Mouse (Mus musculus): Measurements from ENCODE around the gene Bsn. TPM values are rescaled to one million over a fixed set of nuclear protein-coding genes. Genes with fewer than 3 reads are reported as not detected.

Gene Bsn
- total and polyA plus RNA-seq, 2 experiments: under 0.01 TPM

DNA sequence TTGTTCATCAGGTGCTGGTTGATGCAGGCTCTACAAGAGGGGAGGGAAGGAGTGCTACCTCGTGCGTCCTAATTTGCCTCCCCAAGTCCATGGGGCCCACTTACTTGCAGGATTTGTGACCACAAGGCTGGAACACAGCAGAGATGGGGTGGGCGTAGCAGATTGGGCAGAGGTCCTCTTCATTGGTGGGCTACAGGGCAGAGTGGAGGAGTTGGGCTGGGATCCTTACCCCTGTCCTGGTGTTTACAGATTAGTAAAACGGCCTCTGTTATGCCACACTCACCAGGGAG, 138.3 kb downstream of the Bsn start:
- TF ChIP-seq POLR2A (IDR thresholded peaks at IDR 0.05; ENCODE audit: extremely low read depth, insufficient read depth, low read length) (no peak), CTCF (IDR thresholded peaks at IDR 0.05; ENCODE audit: low read depth, low read length) (no peak)
- H3K27ac ChIP-seq (replicated peaks; ENCODE audit: insufficient read depth, low read depth, low read length): no peak overlapping the region
- no peak overlapping the region for H3K9ac ChIP-seq (ENCODE audit: low read depth, low read length)
- DNase-seq (ENCODE audit: extremely low read depth, low read depth, low spot score): no peak
- H3K4me1 ChIP-seq (ENCODE audit: control insufficient read depth, insufficient read depth, low read length): peaks cover 33% of the 10 kb centered on the region
- 72% methylated on average over 4 of the region's 4 CpGs for WGBS
- no peaks in the 10 kb centered on the region for H3K27me3 ChIP-seq (ENCODE audit: control insufficient read depth, insufficient read depth, low read length)
- H3K36me3 ChIP-seq (ENCODE audit: control insufficient read depth, insufficient read depth, low read length): peaks cover 3% of the 10 kb centered on the region; the same call in 1 of the 2 replicates
- H3K79me2 ChIP-seq (ENCODE audit: control insufficient read depth, insufficient read depth, low read length): peaks cover 4% of the 10 kb centered on the region; the same call in 1 of the 2 replicates
- H3K4me3 ChIP-seq (ENCODE audit: insufficient read depth, low read depth, low read length): no peak overlapping the region

DNA sequence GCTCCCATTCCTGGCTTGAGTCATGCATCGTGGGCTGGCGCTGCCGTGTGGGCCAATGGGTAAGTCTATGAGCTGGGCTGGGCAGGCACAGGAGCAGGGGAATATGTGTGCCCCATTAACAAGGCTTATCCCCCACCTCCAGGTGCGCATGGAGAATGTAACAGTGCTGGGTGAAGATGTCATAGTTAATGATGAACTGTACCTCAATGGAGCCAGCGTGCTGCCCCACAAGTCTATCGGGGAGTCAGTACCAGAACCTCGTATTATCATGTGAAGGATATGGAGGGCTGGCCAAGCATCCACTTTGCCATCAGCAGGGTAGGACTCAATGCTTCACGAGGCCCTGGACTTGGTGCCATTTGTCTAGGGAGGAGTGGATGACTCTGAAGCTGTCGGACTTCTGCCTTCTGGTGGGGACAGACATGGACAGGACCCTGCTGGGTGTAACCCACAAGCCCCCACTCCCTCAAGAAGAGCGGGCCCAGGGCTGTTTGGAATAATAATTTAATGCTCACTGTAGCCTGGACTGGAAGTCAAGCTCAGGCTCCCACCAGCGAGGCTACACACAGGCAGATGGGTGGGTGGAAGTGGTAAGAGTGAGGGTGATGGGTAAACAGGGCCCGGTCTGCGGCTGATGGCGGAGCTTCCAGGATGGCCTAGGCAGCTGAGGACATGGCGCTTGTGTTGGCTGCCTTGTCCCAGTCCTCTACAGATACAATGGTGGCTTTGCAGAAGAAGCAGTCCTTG, 138.8 kb downstream of the Bsn start:
- Histone ChIP-seq H3K4me1 (ENCODE audit: control insufficient read depth, insufficient read depth, low read length) (peaks cover 28% of the 10 kb centered on the region), H3K36me3 (ENCODE audit: control insufficient read depth, insufficient read depth, low read length) (peaks cover 3% of the 10 kb centered on the region; the same call in 1 of the 2 replicates), H3K79me2 (ENCODE audit: control insufficient read depth, insufficient read depth, low read length) (peaks cover 4% of the 10 kb centered on the region; the same call in 1 of the 2 replicates), H3K27me3 (ENCODE audit: control insufficient read depth, insufficient read depth, low read length) (no peaks in the 10 kb centered on the region), H3K27ac (replicated peaks; ENCODE audit: insufficient read depth, low read depth, low read length) (no peak overlapping the region), H3K9ac (ENCODE audit: low read depth, low read length) (no peak overlapping the region), H3K4me3 (ENCODE audit: insufficient read depth, low read depth, low read length) (no peak overlapping the region)
- TF ChIP-seq POLR2A (IDR thresholded peaks at IDR 0.05; ENCODE audit: extremely low read depth, insufficient read depth, low read length) (no peak), CTCF (IDR thresholded peaks at IDR 0.05; ENCODE audit: low read depth, low read length) (no peak)
- 88% methylated on average over 15 of the region's 15 CpGs for WGBS
- DNase-seq (ENCODE audit: extremely low read depth, low read depth, low spot score): no peak

- TF ChIP-seq CTCF (IDR thresholded peaks at IDR 0.05; ENCODE audit: low read depth, low read length): no peak
- TF ChIP-seq POLR2A (IDR thresholded peaks at IDR 0.05; ENCODE audit: extremely low read depth, insufficient read depth, low read length): no peak
- peak overlapping the region; percentile 88 for H3K9ac ChIP-seq (ENCODE audit: low read depth, low read length)
- H3K4me3 ChIP-seq (ENCODE audit: insufficient read depth, low read depth, low read length): peak overlapping the region; percentile 83
- H3K79me2 ChIP-seq (ENCODE audit: control insufficient read depth, insufficient read depth, low read length): peaks cover 4% of the 10 kb centered on the region; the same call in 1 of the 2 replicates
- WGBS: 34% methylated on average over 15 of the region's 15 CpGs
- no peaks in the 10 kb centered on the region for H3K27me3 ChIP-seq (ENCODE audit: control insufficient read depth, insufficient read depth, low read length)
- peak overlapping the region; percentile 65 for H3K27ac ChIP-seq (replicated peaks; ENCODE audit: insufficient read depth, low read depth, low read length)
- peak; percentile 39 for DNase-seq (ENCODE audit: extremely low read depth, low read depth, low spot score)
- H3K36me3 ChIP-seq (ENCODE audit: control insufficient read depth, insufficient read depth, low read length): peaks cover 4% of the 10 kb centered on the region; the same call in 1 of the 2 replicates
- H3K4me1 ChIP-seq (ENCODE audit: control insufficient read depth, insufficient read depth, low read length): peaks cover 24% of the 10 kb centered on the region
These were observed 140.5 kb downstream of the Bsn start for GRCm38 (mm10) chr9:108049561-108050251.

DNA sequence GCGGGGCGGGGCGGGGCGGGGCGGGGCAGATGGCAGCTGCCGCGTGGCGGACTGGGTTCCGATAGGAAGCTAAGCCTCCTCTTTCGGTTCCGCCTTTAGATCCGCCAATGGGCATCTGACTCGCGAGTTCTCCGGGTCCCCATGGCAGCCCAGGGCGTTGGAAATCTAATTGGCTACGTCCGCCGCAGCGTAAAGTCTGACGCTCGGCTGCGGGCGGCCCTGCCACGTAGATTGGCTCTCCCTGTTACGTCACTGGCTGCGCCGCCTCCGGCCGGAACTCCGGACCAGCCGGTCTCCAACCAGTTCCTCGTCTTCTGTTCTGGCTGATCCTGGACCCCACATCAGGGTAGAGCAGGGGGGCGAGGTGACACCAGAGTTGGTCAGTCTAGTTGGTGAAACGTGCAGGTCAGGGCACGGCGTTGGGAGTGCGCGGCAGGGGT, 141.1 kb downstream of the Bsn start, which contains the start of gene Gmppb:
Gene Gmppb, plus strand, starts transcription at position 227 of the 440 bp plus-strand sequence.
- under 1% methylated on average over 39 of the region's 39 CpGs for WGBS
- H3K9ac ChIP-seq (ENCODE audit: low read depth, low read length): peak within 1 kb of the TSS; percentile 88
- DNase-seq (ENCODE audit: extremely low read depth, low read depth, low spot score): peak; percentile 95
- peak within 1 kb of the TSS; percentile 83 for H3K4me3 ChIP-seq (ENCODE audit: insufficient read depth, low read depth, low read length)
- peaks cover 4% of the 10 kb centered on the region; the same call in 1 of the 2 replicates for H3K36me3 ChIP-seq (ENCODE audit: control insufficient read depth, insufficient read depth, low read length)
- H3K79me2 ChIP-seq (ENCODE audit: control insufficient read depth, insufficient read depth, low read length): peaks cover 4% of the 10 kb centered on the region; the same call in 1 of the 2 replicates
- H3K27me3 ChIP-seq (ENCODE audit: control insufficient read depth, insufficient read depth, low read length): no peaks in the 10 kb centered on the region
- H3K27ac ChIP-seq (replicated peaks; ENCODE audit: insufficient read depth, low read depth, low read length): peak within 1 kb of the TSS; percentile 65
- TF ChIP-seq POLR2A (IDR thresholded peaks at IDR 0.05; ENCODE audit: extremely low read depth, insufficient read depth, low read length) (peak; percentile 79), CTCF (IDR thresholded peaks at IDR 0.05; ENCODE audit: low read depth, low read length) (no peak)
- peaks cover 24% of the 10 kb centered on the region for H3K4me1 ChIP-seq (ENCODE audit: control insufficient read depth, insufficient read depth, low read length)

DNA sequence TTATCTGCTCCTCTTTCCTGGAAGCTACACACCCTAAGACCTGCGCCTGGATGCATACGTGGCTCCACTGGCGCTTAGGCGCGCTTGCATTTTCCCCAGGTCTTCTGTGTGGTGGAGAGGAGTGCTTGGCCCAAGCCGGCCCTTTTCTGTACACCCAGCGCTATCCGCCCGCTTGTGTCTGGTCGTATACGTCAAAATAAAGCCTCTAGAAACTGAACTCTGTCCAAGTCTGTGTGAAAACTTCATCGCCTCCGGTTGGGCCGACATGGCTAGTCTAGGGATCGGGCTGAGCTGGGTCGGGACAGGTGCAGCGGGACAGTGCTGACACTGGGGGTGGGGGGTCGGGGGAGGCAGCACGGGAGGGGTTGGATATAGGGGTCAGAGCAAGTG, 141.6 kb downstream of the Bsn start:
- Histone ChIP-seq H3K36me3 (ENCODE audit: control insufficient read depth, insufficient read depth, low read length) (peaks cover 4% of the 10 kb centered on the region; the same call in 1 of the 2 replicates), H3K4me1 (ENCODE audit: control insufficient read depth, insufficient read depth, low read length) (peaks cover 23% of the 10 kb centered on the region), H3K27me3 (ENCODE audit: control insufficient read depth, insufficient read depth, low read length) (no peaks in the 10 kb centered on the region), H3K27ac (replicated peaks; ENCODE audit: insufficient read depth, low read depth, low read length) (peak overlapping the region; percentile 43), H3K9ac (ENCODE audit: low read depth, low read length) (peak overlapping the region; percentile 62), H3K79me2 (ENCODE audit: control insufficient read depth, insufficient read depth, low read length) (peaks cover 4% of the 10 kb centered on the region; the same call in 1 of the 2 replicates), H3K4me3 (ENCODE audit: insufficient read depth, low read depth, low read length) (peak overlapping the region; percentile 71)
- 2% methylated on average over 19 of the region's 19 CpGs for WGBS
- TF ChIP-seq CTCF (IDR thresholded peaks at IDR 0.05; ENCODE audit: low read depth, low read length) (no peak), POLR2A (IDR thresholded peaks at IDR 0.05; ENCODE audit: extremely low read depth, insufficient read depth, low read length) (no peak)
- DNase-seq (ENCODE audit: extremely low read depth, low read depth, low spot score): no peak
